Mouse (Mus musculus) hindbrain, embryonic 14.5 days (tissue): ENCODE measurements around the gene Adprm. TPM values are rescaled to one million over a fixed set of nuclear protein-coding genes. Genes with fewer than 3 reads are reported as not detected.
A peak's percentile ranks its signal among the peaks of the same experiment; 100 is the strongest.

Source experiments
- ATAC-seq: fragments of 200-750 bp; cut with Nextera tagmentation; 2 replicates; pipeline ENCODE4 v1.8.0; 2017; ENCODE audit warnings: moderate number of reproducible peaks, mild to moderate bottlenecking, moderate TSS enrichment, moderate library complexity; ENCODE audit not compliant: low FRiP score
- DNase-seq: peaks from one replicate; pipeline ENCODE4 v3.0.0-alpha.2; 2015; ENCODE audit warnings: low spot score
- H3K27ac ChIP-seq: fragments of 300-500 bp; sonication (generic); 2 replicates; pipeline ENCODE4 v1.5.1; 2014; ENCODE audit warnings: mild to moderate bottlenecking, moderate library complexity
- H3K27me3 ChIP-seq: fragments of 300-500 bp; sonication (generic); 2 replicates; pipeline ENCODE4 v1.6.1; 2014; ENCODE audit warnings: mild to moderate bottlenecking, low read length, mixed read lengths; ENCODE audit not compliant: control insufficient read depth, insufficient read depth
- H3K36me3 ChIP-seq: fragments of 300-500 bp; sonication (generic); replicated peaks from 2 replicates; pipeline ENCODE4 v1.6.1; 2014; ENCODE audit not compliant: control insufficient read depth, insufficient read depth
- H3K4me1 ChIP-seq: fragments of 300-500 bp; sonication (generic); replicated peaks from 2 replicates; pipeline ENCODE4 v1.6.1; 2014; ENCODE audit warnings: antibody characterized with exemption, low read length, mixed read lengths; ENCODE audit not compliant: control insufficient read depth, insufficient read depth
- H3K4me2 ChIP-seq: fragments of 300-500 bp; sonication (generic); replicated peaks from 2 replicates; pipeline ENCODE4 v1.6.1; 2014; ENCODE audit warnings: mild to moderate bottlenecking, moderate library complexity
- H3K4me3 ChIP-seq: fragments of 300-500 bp; sonication (generic); replicated peaks from 2 replicates; pipeline ENCODE4 v1.5.1; 2014; ENCODE audit warnings: mild to moderate bottlenecking, low read length
- H3K9ac ChIP-seq: fragments of 300-500 bp; sonication (generic); 2 replicates; pipeline ENCODE4 v1.6.1; 2014
- H3K9me3 ChIP-seq: fragments of 300-500 bp; sonication (generic); 2 replicates; pipeline ENCODE4 v1.6.1; 2016; ENCODE audit warnings: low read length; ENCODE audit not compliant: control insufficient read depth
- WGBS: fragments of 180-500 bp; shearing (Covaris S2); extraction: QIAGEN DNeasy Blood & Tissue Kit; methylation state at CpG from one replicate; pipeline ENCODE4 v1.1.7; 2014; 5-methylcytosine and 5-hydroxymethylcytosine counted together
- polyA plus RNA-seq: library from polyadenylated mRNA; unstranded; fragments of >200 nt; fragmentation: Nextera tagmentation; extraction: Ambion mirVana; gene quantifications from 2 replicates; pipeline ENCODE4 v1.2.1, GENCODE M21; 2014

Gene Adprm
- polyA plus RNA-seq, 1 experiment from 2014 or later = 32.4 TPM

- Histone ChIP-seq H3K4me1 (no peaks in the 10 kb centered on the region), H3K4me3 (no peak overlapping the region), H3K36me3 (no peaks in the 10 kb centered on the region), H3K27ac (no peak overlapping the region), H3K27me3 (peaks cover 12% of the 10 kb centered on the region; the same call in 1 of the 2 replicates), H3K9me3 (no peaks in the 10 kb centered on the region), H3K4me2 (no peak overlapping the region), H3K9ac (no peak overlapping the region)
- DNase-seq (no peak), ATAC-seq (no peak)
- whole genome bisulfite sequencing = 35% methylated on average over 11 of the region's 11 CpGs
Measured at GRCm38 (mm10) chr11:67079740-67080139, 27.3 kb upstream of the Adprm start.

GRCm38 (mm10) chr11:67078888-67079287 lies 26.5 kb upstream of the Adprm start:
- no peaks in the 10 kb centered on the region for H3K36me3 ChIP-seq
- H3K27me3 ChIP-seq = peaks cover 4% of the 10 kb centered on the region; the same call in 1 of the 2 replicates
- no peak overlapping the region for H3K4me3 ChIP-seq
- ATAC-seq = no peak
- DNase-seq = no peak
- no peak overlapping the region for H3K27ac ChIP-seq
- H3K9me3 ChIP-seq = no peaks in the 10 kb centered on the region
- H3K4me1 ChIP-seq = no peaks in the 10 kb centered on the region
- H3K4me2 ChIP-seq = no peak overlapping the region
- no peak overlapping the region for H3K9ac ChIP-seq
- 89% methylated on average over 6 of the region's 6 CpGs for WGBS

GRCm38 (mm10) chr11:67078000-67078399 lies 25.6 kb upstream of the Adprm start, which contains the start of gene Myh3:
Gene Myh3, plus strand, starts transcription at chr11:67078300.
- Histone ChIP-seq H3K9ac (no peak within 1 kb of the TSS), H3K4me2 (no peak within 1 kb of the TSS), H3K9me3 (no peaks in the 10 kb centered on the region), H3K4me1 (no peaks in the 10 kb centered on the region), H3K4me3 (no peak within 1 kb of the TSS), H3K36me3 (no peaks in the 10 kb centered on the region), H3K27ac (no peak within 1 kb of the TSS), H3K27me3 (no peaks in the 10 kb centered on the region)
- ATAC-seq = no peak
- 91% methylated on average over 5 of the region's 5 CpGs for WGBS
- no peak for DNase-seq

GRCm38 (mm10) chr11:67077435-67077834 lies 25.0 kb upstream of the Adprm start:
- no peak for ATAC-seq
- peak; percentile 42 for DNase-seq
- no peak overlapping the region for H3K4me2 ChIP-seq
- H3K36me3 ChIP-seq = no peaks in the 10 kb centered on the region
- 44% methylated on average over 3 of the region's 3 CpGs for WGBS
- no peaks in the 10 kb centered on the region for H3K9me3 ChIP-seq
- H3K27ac ChIP-seq = no peak overlapping the region
- no peaks in the 10 kb centered on the region for H3K27me3 ChIP-seq
- H3K4me1 ChIP-seq = no peaks in the 10 kb centered on the region
- H3K4me3 ChIP-seq = no peak overlapping the region
- no peak overlapping the region for H3K9ac ChIP-seq

- Histone ChIP-seq H3K9me3 (no peaks in the 10 kb centered on the region), H3K9ac (no peak overlapping the region), H3K4me1 (no peaks in the 10 kb centered on the region), H3K4me3 (no peak overlapping the region), H3K4me2 (no peak overlapping the region), H3K27ac (no peak overlapping the region), H3K27me3 (no peaks in the 10 kb centered on the region), H3K36me3 (no peaks in the 10 kb centered on the region)
- no peak for DNase-seq
- no peak for ATAC-seq
- WGBS = 91% methylated on average over 5 of the region's 5 CpGs
Measured at GRCm38 (mm10) chr11:67076781-67077180, 24.4 kb upstream of the Adprm start.

GRCm38 (mm10) chr11:67075036-67075435 lies 22.6 kb upstream of the Adprm start:
- H3K27ac ChIP-seq = no peak overlapping the region
- H3K9ac ChIP-seq = no peak overlapping the region
- no peaks in the 10 kb centered on the region for H3K9me3 ChIP-seq
- DNase-seq (no peak), ATAC-seq (no peak)
- H3K4me2 ChIP-seq = no peak overlapping the region
- no peaks in the 10 kb centered on the region for H3K4me1 ChIP-seq
- no peaks in the 10 kb centered on the region for H3K36me3 ChIP-seq
- H3K27me3 ChIP-seq = no peaks in the 10 kb centered on the region
- no peak overlapping the region for H3K4me3 ChIP-seq
- 33% methylated on average over 3 of the region's 3 CpGs for WGBS

GRCm38 (mm10) chr11:67072615-67073130 lies 20.3 kb upstream of the Adprm start:
- no peak for ATAC-seq
- H3K9me3 ChIP-seq = no peaks in the 10 kb centered on the region
- no peak overlapping the region for H3K4me3 ChIP-seq
- DNase-seq = no peak
- H3K27me3 ChIP-seq = no peaks in the 10 kb centered on the region
- H3K36me3 ChIP-seq = peaks cover 3% of the 10 kb centered on the region; the same call in 1 of the 2 replicates
- no peak overlapping the region for H3K9ac ChIP-seq
- WGBS = 59% methylated on average over 15 of the region's 15 CpGs
- no peak overlapping the region for H3K27ac ChIP-seq
- no peak overlapping the region for H3K4me2 ChIP-seq
- H3K4me1 ChIP-seq = no peaks in the 10 kb centered on the region

GRCm38 (mm10) chr11:67067741-67068140 lies 15.3 kb upstream of the Adprm start:
- H3K27ac ChIP-seq = no peak overlapping the region
- 87% methylated on average over 3 of the region's 3 CpGs for WGBS
- H3K4me3 ChIP-seq = no peak overlapping the region
- ATAC-seq = no peak
- DNase-seq = no peak
- peaks cover 42% of the 10 kb centered on the region for H3K36me3 ChIP-seq
- no peak overlapping the region for H3K4me2 ChIP-seq
- no peaks in the 10 kb centered on the region for H3K9me3 ChIP-seq
- no peaks in the 10 kb centered on the region for H3K4me1 ChIP-seq
- H3K27me3 ChIP-seq = no peaks in the 10 kb centered on the region
- no peak overlapping the region for H3K9ac ChIP-seq

GRCm38 (mm10) chr11:67062726-67063125 lies 10.3 kb upstream of the Adprm start:
- 93% methylated on average over 3 of the region's 3 CpGs for WGBS

GRCm38 (mm10) chr11:67061311-67061710 lies 8.9 kb upstream of the Adprm start:
- ATAC-seq (no peak), DNase-seq (no peak)
- Histone ChIP-seq H3K36me3 (peaks cover 88% of the 10 kb centered on the region), H3K4me3 (no peak overlapping the region), H3K9ac (no peak overlapping the region), H3K9me3 (no peaks in the 10 kb centered on the region), H3K27ac (no peak overlapping the region), H3K4me1 (no peaks in the 10 kb centered on the region), H3K4me2 (no peak overlapping the region), H3K27me3 (no peaks in the 10 kb centered on the region)
- WGBS = 92% methylated on average over 2 of the region's 2 CpGs

More at GRCm38 (mm10) chr11:67062726-67063125, 10.3 kb upstream of the Adprm start:
- no peak for ATAC-seq
- H3K4me1 ChIP-seq = no peaks in the 10 kb centered on the region
- no peak overlapping the region for H3K27ac ChIP-seq
- H3K9ac ChIP-seq = no peak overlapping the region
- no peaks in the 10 kb centered on the region for H3K27me3 ChIP-seq
- H3K4me3 ChIP-seq = no peak overlapping the region
- peaks cover 82% of the 10 kb centered on the region for H3K36me3 ChIP-seq
- H3K9me3 ChIP-seq = no peaks in the 10 kb centered on the region
- no peak overlapping the region for H3K4me2 ChIP-seq
- no peak for DNase-seq
